Mouse (Mus musculus): ENCODE results near the gene Glis3. TPM values are rescaled to one million over a fixed set of nuclear protein-coding genes. Genes with fewer than 3 reads are reported as not detected.

Gene Glis3
- polyA plus RNA-seq, 2 experiments: 2.9 to 3.1 TPM

- WGBS: 34% methylated on average over 3 of the region's 3 CpGs
- TF ChIP-seq POLR2A (IDR thresholded peaks at IDR 0.05; ENCODE audit: borderline replicate concordance, extremely low read depth, insufficient read depth, insufficient read length): no peak
- Histone ChIP-seq H3K4me1 (ENCODE audit: control insufficient read depth, insufficient read depth, low read length) (peaks cover 23% of the 10 kb centered on the region), H3K27ac (replicated peaks; ENCODE audit: low read depth, low read length) (no peak overlapping the region), H3K4me2 (replicated peaks; ENCODE audit: low read depth, low read length, severe bottlenecking) (no peak overlapping the region), H3K9me3 (ENCODE audit: control insufficient read depth, low read length) (no peaks in the 10 kb centered on the region), H3K36me3 (ENCODE audit: control insufficient read depth, insufficient read depth, low read length) (no peaks in the 10 kb centered on the region), H3K27me3 (ENCODE audit: control insufficient read depth, insufficient read depth, low read length) (no peaks in the 10 kb centered on the region), H3K4me3 (replicated peaks; ENCODE audit: low read length) (no peak overlapping the region), H3K9ac (ENCODE audit: low read depth, low read length, severe bottlenecking) (no peak overlapping the region)
- ATAC-seq (ENCODE audit: low FRiP score, low read depth) (no peak), DNase-seq (ENCODE audit: low spot score) (no peak)
Observed at GRCm38 (mm10) chr19:28337574-28337973, 342.3 kb downstream of the Glis3 start.

DNA sequence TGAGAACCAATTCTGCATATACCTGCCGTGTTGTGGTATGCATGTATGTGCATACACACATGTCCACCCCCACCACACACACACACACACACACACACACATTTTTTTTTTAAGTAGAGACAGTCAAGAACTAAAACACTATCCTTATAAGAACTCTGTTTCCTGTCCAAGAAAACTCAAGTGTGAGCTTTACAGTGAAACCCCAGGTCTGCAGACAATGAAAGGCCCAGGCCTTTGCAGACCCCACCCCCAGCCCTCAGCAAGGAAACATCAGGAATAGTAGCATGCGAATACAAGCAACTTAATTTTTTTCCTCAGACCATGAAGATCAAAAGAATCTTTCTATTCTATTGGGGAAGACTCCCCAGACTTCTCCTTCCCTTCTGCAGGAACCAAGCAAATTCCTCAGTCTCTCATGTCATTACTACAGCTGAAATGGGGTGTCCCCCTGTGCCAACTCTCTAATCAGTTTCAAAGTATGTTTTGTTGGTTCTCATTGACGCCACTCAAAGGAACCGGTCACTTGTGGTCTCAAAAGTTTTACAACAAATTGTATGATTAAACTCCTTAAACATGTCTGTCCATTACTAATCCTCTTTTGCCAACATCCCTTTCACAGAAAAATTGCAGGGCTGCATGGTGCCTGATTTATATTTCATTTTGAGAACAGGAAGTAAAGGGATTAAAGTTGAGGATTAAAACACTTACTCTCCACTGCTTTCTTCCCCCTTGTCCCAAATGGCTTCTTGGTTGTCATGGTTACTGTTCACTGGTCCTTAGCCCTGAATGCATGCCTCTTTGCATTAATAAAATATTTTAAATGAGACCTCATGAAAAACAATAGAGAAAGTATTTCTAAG, 343.0 kb downstream of the Glis3 start:
- no peak overlapping the region for H3K27ac ChIP-seq (replicated peaks; ENCODE audit: low read depth, low read length)
- H3K9me3 ChIP-seq (ENCODE audit: control insufficient read depth, low read length): no peaks in the 10 kb centered on the region
- H3K27me3 ChIP-seq (ENCODE audit: control insufficient read depth, insufficient read depth, low read length): no peaks in the 10 kb centered on the region
- H3K4me1 ChIP-seq (ENCODE audit: control insufficient read depth, insufficient read depth, low read length): peaks cover 23% of the 10 kb centered on the region
- no peaks in the 10 kb centered on the region for H3K36me3 ChIP-seq (ENCODE audit: control insufficient read depth, insufficient read depth, low read length)
- 56% methylated on average over 4 of the region's 4 CpGs for WGBS
- no peak for DNase-seq (ENCODE audit: low spot score)
- TF ChIP-seq POLR2A (IDR thresholded peaks at IDR 0.05; ENCODE audit: borderline replicate concordance, extremely low read depth, insufficient read depth, insufficient read length): no peak
- no peak overlapping the region for H3K4me2 ChIP-seq (replicated peaks; ENCODE audit: low read depth, low read length, severe bottlenecking)
- no peak overlapping the region for H3K4me3 ChIP-seq (replicated peaks; ENCODE audit: low read length)
- H3K9ac ChIP-seq (ENCODE audit: low read depth, low read length, severe bottlenecking): no peak overlapping the region
- ATAC-seq (ENCODE audit: low FRiP score, low read depth): no peak

DNA sequence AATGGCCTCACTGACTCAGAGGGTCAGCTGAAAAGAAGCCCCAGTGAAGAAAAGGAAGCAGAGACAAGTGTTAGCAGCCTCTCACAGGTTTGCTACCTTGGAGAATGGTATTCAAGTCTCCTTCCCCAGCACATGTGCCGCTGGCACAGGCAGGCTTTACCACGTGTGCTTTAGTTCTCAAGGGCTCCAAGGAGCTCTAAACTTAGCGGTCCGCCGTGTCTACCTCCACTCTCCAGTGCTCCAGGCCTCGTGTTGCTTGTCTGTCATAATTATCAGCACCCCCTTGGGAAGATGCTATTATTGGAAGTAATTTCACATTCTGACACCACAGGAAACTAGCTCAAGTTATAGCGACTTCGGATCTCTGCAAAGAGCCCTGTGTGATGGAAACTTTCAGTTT, 344.0 kb downstream of the Glis3 start:
- H3K9ac ChIP-seq (ENCODE audit: low read depth, low read length, severe bottlenecking): no peak overlapping the region
- ATAC-seq (ENCODE audit: low FRiP score, low read depth) (peak; percentile 63; the same call in 1 of the 2 replicates), DNase-seq (ENCODE audit: low spot score) (peak; percentile 23)
- H3K9me3 ChIP-seq (ENCODE audit: control insufficient read depth, low read length): no peaks in the 10 kb centered on the region
- TF ChIP-seq POLR2A (IDR thresholded peaks at IDR 0.05; ENCODE audit: borderline replicate concordance, extremely low read depth, insufficient read depth, insufficient read length): no peak
- WGBS: 46% methylated on average over 8 of the region's 8 CpGs
- H3K4me1 ChIP-seq (ENCODE audit: control insufficient read depth, insufficient read depth, low read length): peaks cover 23% of the 10 kb centered on the region
- no peak overlapping the region for H3K4me3 ChIP-seq (replicated peaks; ENCODE audit: low read length)
- H3K36me3 ChIP-seq (ENCODE audit: control insufficient read depth, insufficient read depth, low read length): no peaks in the 10 kb centered on the region
- H3K4me2 ChIP-seq (replicated peaks; ENCODE audit: low read depth, low read length, severe bottlenecking): no peak overlapping the region
- no peak overlapping the region for H3K27ac ChIP-seq (replicated peaks; ENCODE audit: low read depth, low read length)
- H3K27me3 ChIP-seq (ENCODE audit: control insufficient read depth, insufficient read depth, low read length): no peaks in the 10 kb centered on the region

DNA sequence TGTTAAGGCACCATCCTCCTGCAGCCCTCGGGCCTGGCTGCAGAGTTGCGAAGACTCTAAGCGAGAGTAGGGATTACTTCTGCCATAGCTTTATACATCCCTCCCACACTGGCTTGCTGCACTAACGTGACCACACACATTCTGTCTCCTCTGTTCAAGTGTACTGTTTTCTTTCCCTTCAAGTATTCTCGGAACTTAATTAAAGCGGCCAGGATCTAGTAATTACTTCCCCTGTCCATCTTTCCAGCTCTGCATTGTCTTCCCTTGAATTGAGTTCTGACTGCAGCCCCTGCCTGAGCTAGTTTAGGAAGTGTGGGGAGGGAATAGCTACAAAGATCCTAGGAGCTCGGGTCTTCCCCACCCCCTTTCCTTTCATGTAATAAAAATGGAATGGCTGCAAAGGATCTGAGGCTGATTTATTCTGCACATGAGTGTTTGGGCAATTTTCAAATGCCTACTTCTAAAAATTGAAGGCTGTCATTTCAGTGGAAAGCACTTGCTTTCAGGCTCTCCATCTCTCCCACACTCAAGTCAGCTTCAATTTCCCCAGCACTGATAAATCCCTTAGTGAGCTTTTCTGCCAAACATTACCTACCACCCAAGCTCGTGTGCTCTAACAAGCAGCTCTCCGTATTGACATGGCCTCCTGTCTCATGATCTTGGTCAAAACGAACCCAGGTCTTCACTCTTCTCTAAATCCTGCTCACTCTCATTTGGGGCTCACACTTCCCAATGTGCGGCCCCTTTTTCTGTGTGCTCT, 346.7 kb downstream of the Glis3 start:
- Histone ChIP-seq H3K4me1 (ENCODE audit: control insufficient read depth, insufficient read depth, low read length) (peaks cover 23% of the 10 kb centered on the region), H3K9me3 (ENCODE audit: control insufficient read depth, low read length) (no peaks in the 10 kb centered on the region), H3K4me3 (replicated peaks; ENCODE audit: low read length) (no peak overlapping the region), H3K27me3 (ENCODE audit: control insufficient read depth, insufficient read depth, low read length) (no peaks in the 10 kb centered on the region), H3K27ac (replicated peaks; ENCODE audit: low read depth, low read length) (no peak overlapping the region), H3K4me2 (replicated peaks; ENCODE audit: low read depth, low read length, severe bottlenecking) (no peak overlapping the region), H3K9ac (ENCODE audit: low read depth, low read length, severe bottlenecking) (no peak overlapping the region), H3K36me3 (ENCODE audit: control insufficient read depth, insufficient read depth, low read length) (no peaks in the 10 kb centered on the region)
- 45% methylated on average over 11 of the region's 11 CpGs for WGBS
- TF ChIP-seq POLR2A (IDR thresholded peaks at IDR 0.05; ENCODE audit: borderline replicate concordance, extremely low read depth, insufficient read depth, insufficient read length): no peak
- DNase-seq (ENCODE audit: low spot score) (no peak), ATAC-seq (ENCODE audit: low FRiP score, low read depth) (no peak)

- Histone ChIP-seq H3K9me3 (ENCODE audit: control insufficient read depth, low read length) (no peaks in the 10 kb centered on the region), H3K9ac (ENCODE audit: low read depth, low read length, severe bottlenecking) (no peak overlapping the region), H3K36me3 (ENCODE audit: control insufficient read depth, insufficient read depth, low read length) (no peaks in the 10 kb centered on the region), H3K4me1 (ENCODE audit: control insufficient read depth, insufficient read depth, low read length) (0 out of 2 replicates have a peak, but pooled peaks cover 7% of the 10 kb centered on the region), H3K27me3 (ENCODE audit: control insufficient read depth, insufficient read depth, low read length) (no peaks in the 10 kb centered on the region), H3K4me3 (replicated peaks; ENCODE audit: low read length) (no peak overlapping the region), H3K27ac (replicated peaks; ENCODE audit: low read depth, low read length) (no peak overlapping the region), H3K4me2 (replicated peaks; ENCODE audit: low read depth, low read length, severe bottlenecking) (no peak overlapping the region)
- no peak for DNase-seq (ENCODE audit: low spot score)
- WGBS: 83% methylated on average over 16 of the region's 16 CpGs
- TF ChIP-seq POLR2A (IDR thresholded peaks at IDR 0.05; ENCODE audit: borderline replicate concordance, extremely low read depth, insufficient read depth, insufficient read length): no peak
- ATAC-seq (ENCODE audit: low FRiP score, low read depth): no peak
Observed at GRCm38 (mm10) chr19:28328444-28329110, 351.3 kb downstream of the Glis3 start.
